Mouse (Mus musculus): Measurements from ENCODE around the gene Tceal9. TPM values are rescaled to one million over a fixed set of nuclear protein-coding genes. Genes with fewer than 3 reads are reported as not detected.

The Tceal9 gene
- 10 to 100 TPM; 22.6 to 25.6 TPM for total RNA-seq (2021)
- polyA plus RNA-seq (2012; rRNA removed), result 6.3 and 17.8 TPM in 2 replicates
- long read RNA-seq, transcript Tceal9-201 (3 exons, 1,019 nt), result major isoform, 10 of 12 reads
- long read RNA-seq, partial matches to known transcripts, result 2 of 12 reads
- long read RNA-seq, other reads (novel, unspliced or antisense), result 0 of 12 reads

- TF ChIP-seq POLR2A (IDR thresholded peaks at IDR 0.05; ENCODE audit: insufficient read depth, low read depth, low read length) (peak; percentile 90), CTCF (IDR thresholded peaks at IDR 0.05) (no peak)
- Histone ChIP-seq H3K79me2 (replicated peaks; ENCODE audit: control insufficient read depth, insufficient read depth, low read length) (no peaks in the 10 kb centered on the region), H3K4me1 (ENCODE audit: control insufficient read depth, insufficient read depth, low read length) (no peaks in the 10 kb centered on the region; the same call in 1 of the 2 replicates), H3K27me3 (ENCODE audit: control insufficient read depth, insufficient read depth, low read length) (no peaks in the 10 kb centered on the region), H3K9ac (ENCODE audit: low read depth, low read length) (peak within 1 kb of the TSS; percentile 57), H3K4me3 (peak within 1 kb of the TSS; percentile 57), H3K36me3 (ENCODE audit: control insufficient read depth, insufficient read depth, low read length) (no peaks in the 10 kb centered on the region), H3K27ac (peak within 1 kb of the TSS; percentile 59)
- WGBS, result 16% methylated on average over 20 of the region's 20 CpGs
- DNase-seq, result peak; percentile 72 to 77
- intact Hi-C loops (cut with DNase I), result loop anchor here (10.0 kb wide), 1 partner anchor 1650 kb away; no protein-coding TSS in a partner anchor
Observed at GRCm38 (mm10) chrX:136244574-136245229, at the start of gene Tceal9. TSS of gene Tceal9 (plus strand) at chrX:136245079.

DNA sequence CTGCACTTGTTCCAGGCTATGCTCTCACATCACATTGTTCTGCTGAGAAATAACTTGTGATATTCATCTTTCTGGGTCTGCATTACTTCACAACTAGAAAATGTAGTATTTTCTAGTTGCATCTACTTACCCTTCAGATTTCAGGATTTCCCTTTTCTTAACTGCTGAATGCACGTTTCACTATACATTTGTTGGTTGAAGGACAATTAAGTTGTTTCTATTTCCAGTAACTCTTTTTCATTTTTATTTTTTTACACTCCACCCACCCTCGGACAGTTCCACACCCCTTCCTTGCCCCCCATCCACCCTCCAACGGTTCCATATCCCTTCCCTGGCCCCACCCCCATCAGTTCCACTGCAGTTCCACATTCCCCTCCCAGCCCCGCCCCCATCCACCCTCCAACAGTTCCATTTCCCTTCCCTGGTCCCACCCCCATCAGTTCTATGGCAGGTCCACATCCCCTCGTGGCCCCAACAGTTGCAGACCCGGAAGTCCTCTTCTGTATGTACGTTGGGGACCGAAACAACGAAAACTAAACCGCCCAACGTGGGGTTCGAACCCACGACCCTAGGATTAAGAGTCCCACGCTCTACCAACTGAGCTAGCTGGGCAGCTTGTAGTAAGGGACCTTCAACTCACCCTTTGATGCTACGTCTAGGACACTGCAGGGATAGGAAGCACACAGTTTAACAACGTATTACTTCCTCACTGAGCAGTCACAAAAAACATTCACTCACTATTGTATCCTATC is 49.5 kb upstream of the Tceal9 start:
- Histone ChIP-seq H3K79me2 (replicated peaks; ENCODE audit: control insufficient read depth, insufficient read depth, low read length) (no peaks in the 10 kb centered on the region), H3K27ac (no peak overlapping the region), H3K4me1 (ENCODE audit: control insufficient read depth, insufficient read depth, low read length) (no peaks in the 10 kb centered on the region), H3K9ac (ENCODE audit: low read depth, low read length) (no peak overlapping the region), H3K4me3 (no peak overlapping the region), H3K27me3 (ENCODE audit: control insufficient read depth, insufficient read depth, low read length) (no peaks in the 10 kb centered on the region), H3K36me3 (ENCODE audit: control insufficient read depth, insufficient read depth, low read length) (no peaks in the 10 kb centered on the region)
- intact Hi-C loops (cut with DNase I), result no loop called here
- 74% methylated on average over 16 of the region's 16 CpGs for WGBS
- DNase-seq, result no peak
- TF ChIP-seq CTCF (IDR thresholded peaks at IDR 0.05) (no peak), POLR2A (IDR thresholded peaks at IDR 0.05; ENCODE audit: insufficient read depth, low read depth, low read length) (no peak), EP300 (IDR thresholded peaks at IDR 0.05; ENCODE audit: insufficient read depth, low read depth, low read length) (no peak)

DNA sequence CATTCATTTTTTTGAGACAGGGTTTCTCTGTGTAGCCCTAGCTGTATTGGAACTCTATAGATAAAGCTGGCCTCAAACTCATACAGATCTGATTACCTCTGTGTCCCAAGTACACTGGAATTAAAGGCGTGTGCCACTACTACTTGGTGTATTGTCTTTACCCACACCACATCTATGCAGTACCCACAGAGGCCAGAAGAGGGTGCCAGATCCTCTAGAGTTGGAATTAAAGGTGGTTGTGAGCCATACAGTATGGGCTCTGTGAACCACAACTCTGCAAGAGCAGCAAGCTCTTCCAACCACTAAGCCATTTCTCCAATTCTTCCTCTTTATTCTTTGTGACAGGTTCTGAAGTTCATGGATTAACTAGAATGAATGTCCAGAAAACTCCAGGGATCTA is 48.0 kb upstream of the Tceal9 start:
- Histone ChIP-seq H3K79me2 (replicated peaks; ENCODE audit: control insufficient read depth, insufficient read depth, low read length) (no peaks in the 10 kb centered on the region), H3K36me3 (ENCODE audit: control insufficient read depth, insufficient read depth, low read length) (no peaks in the 10 kb centered on the region), H3K27me3 (ENCODE audit: control insufficient read depth, insufficient read depth, low read length) (no peaks in the 10 kb centered on the region), H3K27ac (no peak overlapping the region), H3K9ac (ENCODE audit: low read depth, low read length) (no peak overlapping the region), H3K4me1 (ENCODE audit: control insufficient read depth, insufficient read depth, low read length) (no peaks in the 10 kb centered on the region), H3K4me3 (no peak overlapping the region)
- intact Hi-C loops (cut with DNase I), result loop anchor here (2.0 kb wide), 1 partner anchor 108 kb away; no protein-coding TSS in a partner anchor
- peak in 1 of 2 experiments; percentile 51 for DNase-seq
- WGBS, result 52% methylated on average over 1 of the region's 1 CpGs
- TF ChIP-seq POLR2A (IDR thresholded peaks at IDR 0.05; ENCODE audit: insufficient read depth, low read depth, low read length), result no peak
- TF ChIP-seq CTCF (IDR thresholded peaks at IDR 0.05), result peak; percentile 75
- TF ChIP-seq EP300 (IDR thresholded peaks at IDR 0.05; ENCODE audit: insufficient read depth, low read depth, low read length), result no peak

DNA sequence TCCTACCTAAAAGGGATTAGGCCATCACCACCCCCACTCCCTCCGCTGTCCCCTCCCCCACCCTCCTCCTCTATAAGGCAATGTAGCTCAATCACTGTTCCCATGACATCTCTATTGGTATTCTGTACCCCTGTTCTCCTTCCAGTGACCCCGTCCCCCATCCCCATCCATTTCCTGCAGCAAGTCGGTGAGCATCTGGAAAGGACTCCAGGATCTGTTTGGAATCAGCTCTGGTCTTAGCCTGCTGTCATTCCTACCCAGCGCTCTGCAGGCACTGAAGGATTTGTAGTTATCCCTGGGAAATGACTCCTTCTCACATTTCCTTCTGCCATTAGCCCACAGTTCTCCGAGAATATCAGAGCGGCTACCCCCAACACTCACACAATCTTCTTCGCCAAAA is 41.6 kb upstream of the Tceal9 start:
- DNase-seq, result no peak
- Histone ChIP-seq H3K79me2 (replicated peaks; ENCODE audit: control insufficient read depth, insufficient read depth, low read length) (no peaks in the 10 kb centered on the region), H3K9ac (ENCODE audit: low read depth, low read length) (no peak overlapping the region), H3K4me3 (peak overlapping the region; percentile 28; the same call in 1 of the 2 replicates), H3K4me1 (ENCODE audit: control insufficient read depth, insufficient read depth, low read length) (no peaks in the 10 kb centered on the region; the same call in 1 of the 2 replicates), H3K27me3 (ENCODE audit: control insufficient read depth, insufficient read depth, low read length) (no peaks in the 10 kb centered on the region), H3K27ac (no peak overlapping the region), H3K36me3 (ENCODE audit: control insufficient read depth, insufficient read depth, low read length) (no peaks in the 10 kb centered on the region)
- WGBS, result 26% methylated on average over 7 of the region's 7 CpGs
- intact Hi-C loops (cut with DNase I), result no loop called here
- no peak for TF ChIP-seq POLR2A (IDR thresholded peaks at IDR 0.05; ENCODE audit: insufficient read depth, low read depth, low read length)
- TF ChIP-seq CTCF (IDR thresholded peaks at IDR 0.05), result no peak

DNA sequence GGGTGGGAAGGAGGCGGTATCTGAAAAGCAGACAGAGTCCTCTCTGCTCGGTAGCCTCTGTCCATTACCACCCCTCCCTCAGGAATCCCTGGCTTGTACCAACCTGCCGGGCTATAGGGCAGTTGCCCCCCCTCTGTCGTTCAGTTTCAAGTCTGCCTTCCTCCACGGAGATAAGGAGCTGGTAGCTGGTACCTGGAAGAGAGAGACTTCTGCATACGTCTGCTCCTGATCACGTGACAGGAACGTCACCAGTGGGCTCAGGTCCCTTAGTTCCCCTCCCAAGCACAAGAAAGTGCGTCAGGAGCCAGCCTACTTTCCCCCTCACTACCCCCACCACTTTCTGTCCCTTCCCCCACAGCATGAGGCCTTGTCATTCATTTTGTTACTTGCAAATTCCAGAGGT is 41.2 kb upstream of the Tceal9 start, which contains the start of gene Tceal5:
Tceal5 (minus strand) TSS at position 213 of the 403 bp plus-strand sequence.
- 20% methylated on average over 9 of the region's 9 CpGs for WGBS
- Histone ChIP-seq H3K79me2 (replicated peaks; ENCODE audit: control insufficient read depth, insufficient read depth, low read length) (no peaks in the 10 kb centered on the region), H3K4me3 (peak within 1 kb of the TSS; percentile 28), H3K36me3 (ENCODE audit: control insufficient read depth, insufficient read depth, low read length) (no peaks in the 10 kb centered on the region), H3K4me1 (ENCODE audit: control insufficient read depth, insufficient read depth, low read length) (no peaks in the 10 kb centered on the region; the same call in 1 of the 2 replicates), H3K9ac (ENCODE audit: low read depth, low read length) (no peak within 1 kb of the TSS), H3K27ac (no peak within 1 kb of the TSS), H3K27me3 (ENCODE audit: control insufficient read depth, insufficient read depth, low read length) (no peaks in the 10 kb centered on the region)
- DNase-seq, result peak in 1 of 2 experiments; percentile 1
- intact Hi-C loops (cut with DNase I), result no loop called here
- TF ChIP-seq CTCF (IDR thresholded peaks at IDR 0.05) (no peak), EP300 (IDR thresholded peaks at IDR 0.05; ENCODE audit: insufficient read depth, low read depth, low read length) (no peak), POLR2A (IDR thresholded peaks at IDR 0.05; ENCODE audit: insufficient read depth, low read depth, low read length) (no peak)

Data from heart, adult 2 months (tissue).